Mouse (Mus musculus) v-Abl transformed pro-B cells (cell line): ENCODE results near the gene Pbld2.

Experiments
- in situ Hi-C, 2 experiments: fragments of 400-800 bp; cut with MboI; formaldehyde crosslinking; loops; one replicate each; pipeline ENCODE4 v1.15.1; 2025; ENCODE audit not compliant: unreplicated experiment in 2 of 2

The Pbld2 gene

GRCm38 (mm10) chr10:63099941-63100562, 75.9 kb downstream of the Pbld2 start:
- in situ Hi-C loops, result no loop called here

- in situ Hi-C loops, result no loop called here
These were observed 76.5 kb downstream of the Pbld2 start for GRCm38 (mm10) chr10:63100657-63101056.
